Mouse (Mus musculus): ENCODE measurements around the gene Sipa1l3.

DNA sequence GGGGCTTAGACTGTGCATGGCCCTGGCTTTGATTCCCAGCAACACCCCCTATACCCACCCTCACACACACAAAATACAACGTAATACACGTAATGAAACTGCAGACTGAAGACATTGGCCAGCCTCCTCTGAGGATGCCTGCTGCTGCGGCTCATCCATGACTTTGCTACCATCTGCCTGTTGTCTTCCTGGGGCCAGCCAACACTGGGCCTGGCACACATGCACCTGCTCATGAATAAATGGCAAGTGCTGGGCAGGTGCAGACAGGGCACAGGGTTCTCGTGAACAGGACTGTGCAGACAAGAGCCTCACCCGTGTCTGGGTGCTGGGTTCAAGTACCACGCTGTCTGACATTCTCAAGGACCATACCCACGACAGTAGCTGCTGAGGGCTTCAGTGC lies 174.7 kb downstream of the Sipa1l3 start:
- TF ChIP-seq CTCF (IDR thresholded peaks at IDR 0.05; ENCODE audit: borderline replicate concordance, insufficient read depth, low read depth, low read length) (no peak), POLR2A (IDR thresholded peaks at IDR 0.05; ENCODE audit: borderline replicate concordance, insufficient read depth, low read length) (no peak)
